Mouse (Mus musculus): ENCODE data around the gene Ssxb6. TPM values are rescaled to one million over a fixed set of nuclear protein-coding genes. Genes with fewer than 3 reads are reported as not detected.
"Not testable (repeated sequence)": the region's sequence is repeated elsewhere in the genome, so short reads cannot be mapped to it uniquely, and the experiment has no call there.

Gene Ssxb6
- total RNA-seq (2021) = not detected
- long read RNA-seq, experiment 1 = 0 reads
- long read RNA-seq, experiment 2 = 0 reads

DNA sequence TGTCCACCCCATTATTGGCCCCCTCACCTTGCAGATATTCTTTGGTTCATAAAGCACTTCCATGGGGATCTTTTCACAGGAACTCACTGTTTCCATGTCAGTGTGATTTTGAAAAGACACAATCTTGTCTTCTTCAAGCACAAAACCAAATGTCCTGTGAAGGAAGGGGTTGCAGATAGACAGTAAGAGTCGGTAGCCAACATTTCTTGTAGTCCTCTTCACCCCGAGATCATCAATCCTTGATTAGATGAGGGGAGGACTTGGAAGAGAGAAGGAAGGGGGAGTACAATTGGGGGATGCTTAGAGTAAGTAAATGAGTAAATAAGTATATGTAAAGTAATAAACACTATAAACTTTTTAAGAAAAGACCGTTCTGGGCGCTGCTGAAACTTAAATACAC lies at the start of gene Ssxb6:
Gene Ssxb6, minus strand, starts transcription at position 101 of the 400 bp plus-strand sequence.
- DNase-seq = not testable (repeated sequence)

DNA sequence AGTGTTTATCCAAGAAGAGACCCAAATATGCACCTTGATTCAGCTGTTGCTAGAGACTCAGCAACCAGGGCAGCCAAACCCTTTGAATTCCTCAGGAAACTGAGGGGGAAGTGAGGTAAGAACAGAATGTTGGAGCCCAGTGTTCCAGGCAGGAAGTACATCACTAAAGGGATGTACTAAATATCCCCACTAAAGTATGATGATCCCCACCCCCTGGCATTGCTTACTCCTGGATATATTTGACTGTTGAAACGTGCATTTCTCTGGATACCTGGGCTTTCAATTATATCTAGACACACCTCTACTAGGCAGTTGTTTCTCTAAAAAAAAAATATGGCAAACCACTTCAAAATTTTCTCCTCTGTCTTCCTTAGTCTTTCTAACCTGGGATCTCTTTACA lies 43.7 kb upstream of the Ssxb6 start, which contains the start of gene Ssxb3:
Gene Ssxb3, minus strand, starts transcription at position 101 of the 400 bp plus-strand sequence.
- not testable (repeated sequence) for DNase-seq

DNA sequence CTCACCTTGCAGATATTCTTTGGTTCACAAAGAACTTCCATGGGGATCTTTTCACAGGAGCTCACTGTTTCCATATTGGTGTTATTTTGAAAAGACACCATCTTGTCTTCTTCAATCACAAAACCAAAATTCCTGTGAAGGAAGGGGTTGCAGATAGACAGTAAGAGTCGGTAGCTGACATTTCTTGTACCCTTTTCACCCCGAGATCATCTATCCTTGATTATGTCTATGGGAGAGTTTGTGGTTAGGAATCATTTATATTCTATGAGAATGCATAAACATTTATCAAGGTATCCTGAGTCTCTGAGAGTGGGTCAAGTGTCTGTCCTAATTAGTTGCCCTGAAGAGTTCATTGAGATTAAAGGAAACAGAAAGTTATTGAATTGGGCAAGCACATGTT lies 23.2 kb downstream of the Ssxb6 start, which contains the start of gene Gm14459:
Gene Gm14459, minus strand, starts transcription at position 101 of the 400 bp plus-strand sequence.
- no peak for DNase-seq

Other genes starting within 250 kb of the Ssxb6 start
- gene Ssxb10, start 220.8 kb downstream of the Ssxb6 start, total RNA-seq (2021) = not detected
- gene Ssxb9, start 181.3 kb downstream of the Ssxb6 start, total RNA-seq (2021) = not detected
- gene Ssxb1, start 134.9 kb downstream of the Ssxb6 start, total RNA-seq (2021) = not detected
- not detected for gene Ssxb2, start 86.5 kb downstream of the Ssxb6 start, total RNA-seq (2021)
- not detected for gene Gm14459, start 23.3 kb downstream of the Ssxb6 start, total RNA-seq (2021)
- not detected for gene Ssxb3, start 43.6 kb upstream of the Ssxb6 start, total RNA-seq (2021)
- not detected for gene Ssxb8, start 142.6 kb upstream of the Ssxb6 start, total RNA-seq (2021)
- gene Ssx9, start 200.2 kb upstream of the Ssxb6 start, total RNA-seq (2021) = not detected

All from adrenal gland, postnatal 36 days (tissue).